Mouse (Mus musculus) thymus, adult 2 months (tissue): Measurements from ENCODE around the gene Cass4.

Source experiments
- CTCF ChIP-seq: fragments of 200-500 bp; IDR thresholded peaks from 2 replicates; pipeline ENCODE4 v1.5.1; 2012; ENCODE audit warnings: mild to moderate bottlenecking, control low read depth, low read length, moderate library complexity, borderline replicate concordance; ENCODE audit not compliant: control insufficient read depth, poor library complexity, insufficient read depth; ENCODE audit errors: extremely low read depth
- POLR2A ChIP-seq: fragments of 200-500 bp; IDR thresholded peaks from 2 replicates; pipeline ENCODE4 v1.6.1; 2012; ENCODE audit warnings: mild to moderate bottlenecking, low read length, control low read depth, moderate library complexity; ENCODE audit not compliant: control insufficient read depth, poor library complexity, insufficient read depth; ENCODE audit errors: extremely low read depth

GRCm38 (mm10) chr2:172381898-172382297, 11.7 kb upstream of the Cass4 start:
- TF ChIP-seq CTCF (no peak), POLR2A (0 out of 2 replicates have a peak, but pooled peaks have one; percentile 26)
